Mouse (Mus musculus): ENCODE results near the gene Nr2f2. TPM values are rescaled to one million over a fixed set of nuclear protein-coding genes. Genes with fewer than 3 reads are reported as not detected.
A peak's percentile ranks its signal among the peaks of the same experiment; 100 is the strongest.

Gene Nr2f2
- 101 and 103 TPM in 2 replicates for polyA plus RNA-seq (2016; fragmentation: Nextera tagmentation; extraction: Ambion mirVana)

GRCm38 (mm10) chr7:70365941-70366807 lies at the start of gene Nr2f2:
Nr2f2 (minus strand) TSS chr7:70366735.
- H3K36me3 ChIP-seq: no peaks in the 10 kb centered on the region
- H3K4me3 ChIP-seq: peak within 1 kb of the TSS; percentile 47
- peaks cover 27% of the 10 kb centered on the region for H3K4me1 ChIP-seq
- H3K9me3 ChIP-seq: no peaks in the 10 kb centered on the region
- H3K27me3 ChIP-seq (replicated peaks): peaks cover 19% of the 10 kb centered on the region
- peak within 1 kb of the TSS; percentile 78 for H3K27ac ChIP-seq
- H3K9ac ChIP-seq: peak within 1 kb of the TSS; percentile 67
- H3K4me2 ChIP-seq (replicated peaks): peak within 1 kb of the TSS; percentile 73
- ATAC-seq (ENCODE audit: low FRiP score, low read depth): no peak
- under 1% methylated on average over 16 of the region's 16 CpGs for WGBS

- H3K27ac ChIP-seq: no peak overlapping the region
- no peak overlapping the region for H3K4me2 ChIP-seq (replicated peaks)
- no peak overlapping the region for H3K4me3 ChIP-seq
- no peaks in the 10 kb centered on the region for H3K4me1 ChIP-seq
- H3K27me3 ChIP-seq (replicated peaks): no peaks in the 10 kb centered on the region
- no peaks in the 10 kb centered on the region for H3K9me3 ChIP-seq
- WGBS: 95% methylated on average over 4 of the region's 4 CpGs
- no peak overlapping the region for H3K9ac ChIP-seq
- no peaks in the 10 kb centered on the region for H3K36me3 ChIP-seq
- no peak for ATAC-seq (ENCODE audit: low FRiP score, low read depth)
These were observed 47.9 kb upstream of the Nr2f2 start for GRCm38 (mm10) chr7:70414461-70414860.

GRCm38 (mm10) chr7:70413646-70414045 lies 47.1 kb upstream of the Nr2f2 start:
- H3K4me3 ChIP-seq: no peak overlapping the region
- no peak for ATAC-seq (ENCODE audit: low FRiP score, low read depth)
- H3K4me1 ChIP-seq: no peaks in the 10 kb centered on the region
- H3K9ac ChIP-seq: no peak overlapping the region
- WGBS: 79% methylated on average over 4 of the region's 4 CpGs
- no peaks in the 10 kb centered on the region for H3K27me3 ChIP-seq (replicated peaks)
- H3K9me3 ChIP-seq: no peaks in the 10 kb centered on the region
- H3K27ac ChIP-seq: no peak overlapping the region
- no peak overlapping the region for H3K4me2 ChIP-seq (replicated peaks)
- no peaks in the 10 kb centered on the region for H3K36me3 ChIP-seq

- Histone ChIP-seq H3K36me3 (no peaks in the 10 kb centered on the region), H3K9ac (no peak overlapping the region), H3K4me2 (replicated peaks) (no peak overlapping the region), H3K9me3 (no peaks in the 10 kb centered on the region), H3K4me3 (no peak overlapping the region), H3K4me1 (no peaks in the 10 kb centered on the region), H3K27me3 (replicated peaks) (no peaks in the 10 kb centered on the region), H3K27ac (no peak overlapping the region)
- 94% methylated on average over 7 of the region's 7 CpGs for WGBS
- ATAC-seq (ENCODE audit: low FRiP score, low read depth): no peak
These were observed 46.4 kb upstream of the Nr2f2 start for GRCm38 (mm10) chr7:70412900-70413299.

- WGBS: 79% methylated on average over 3 of the region's 3 CpGs
- Histone ChIP-seq H3K36me3 (no peaks in the 10 kb centered on the region), H3K9me3 (no peaks in the 10 kb centered on the region), H3K9ac (no peak overlapping the region), H3K27ac (no peak overlapping the region), H3K4me3 (no peak overlapping the region), H3K4me1 (no peaks in the 10 kb centered on the region), H3K4me2 (replicated peaks) (no peak overlapping the region), H3K27me3 (replicated peaks) (no peaks in the 10 kb centered on the region)
- ATAC-seq (ENCODE audit: low FRiP score, low read depth): no peak
These were observed 43.8 kb upstream of the Nr2f2 start for GRCm38 (mm10) chr7:70410350-70410749.

GRCm38 (mm10) chr7:70409890-70410289 lies 43.4 kb upstream of the Nr2f2 start:
- H3K27me3 ChIP-seq (replicated peaks): no peaks in the 10 kb centered on the region
- no peak for ATAC-seq (ENCODE audit: low FRiP score, low read depth)
- H3K36me3 ChIP-seq: no peaks in the 10 kb centered on the region
- no peaks in the 10 kb centered on the region for H3K9me3 ChIP-seq
- no peaks in the 10 kb centered on the region for H3K4me1 ChIP-seq
- no peak overlapping the region for H3K9ac ChIP-seq
- no peak overlapping the region for H3K4me3 ChIP-seq
- H3K27ac ChIP-seq: no peak overlapping the region
- no peak overlapping the region for H3K4me2 ChIP-seq (replicated peaks)
- WGBS: 90% methylated on average over 11 of the region's 11 CpGs

GRCm38 (mm10) chr7:70408814-70409213 lies 42.3 kb upstream of the Nr2f2 start:
- Histone ChIP-seq H3K27me3 (replicated peaks) (no peaks in the 10 kb centered on the region), H3K4me1 (no peaks in the 10 kb centered on the region), H3K9me3 (no peaks in the 10 kb centered on the region), H3K4me3 (no peak overlapping the region), H3K4me2 (replicated peaks) (no peak overlapping the region), H3K9ac (no peak overlapping the region), H3K27ac (no peak overlapping the region), H3K36me3 (no peaks in the 10 kb centered on the region)
- ATAC-seq (ENCODE audit: low FRiP score, low read depth): no peak
- 84% methylated on average over 3 of the region's 3 CpGs for WGBS

- H3K4me1 ChIP-seq: no peaks in the 10 kb centered on the region
- H3K36me3 ChIP-seq: no peaks in the 10 kb centered on the region
- H3K4me3 ChIP-seq: no peak overlapping the region
- no peak overlapping the region for H3K9ac ChIP-seq
- H3K27me3 ChIP-seq (replicated peaks): no peaks in the 10 kb centered on the region
- H3K27ac ChIP-seq: no peak overlapping the region
- no peak for ATAC-seq (ENCODE audit: low FRiP score, low read depth)
- no peaks in the 10 kb centered on the region for H3K9me3 ChIP-seq
- WGBS: 86% methylated on average over 11 of the region's 11 CpGs
- H3K4me2 ChIP-seq (replicated peaks): no peak overlapping the region
These were observed 40.6 kb upstream of the Nr2f2 start for GRCm38 (mm10) chr7:70407123-70407522.

- H3K4me3 ChIP-seq: no peak overlapping the region
- no peak for ATAC-seq (ENCODE audit: low FRiP score, low read depth)
- H3K4me1 ChIP-seq: no peaks in the 10 kb centered on the region
These were observed 40.0 kb upstream of the Nr2f2 start for GRCm38 (mm10) chr7:70406527-70406926.

GRCm38 (mm10) chr7:70405466-70405865 lies 38.9 kb upstream of the Nr2f2 start:
- H3K27ac ChIP-seq: no peak overlapping the region
- no peaks in the 10 kb centered on the region for H3K36me3 ChIP-seq
- no peaks in the 10 kb centered on the region for H3K9me3 ChIP-seq
- no peak overlapping the region for H3K4me3 ChIP-seq
- no peak overlapping the region for H3K4me2 ChIP-seq (replicated peaks)
- WGBS: 83% methylated on average over 2 of the region's 2 CpGs
- ATAC-seq (ENCODE audit: low FRiP score, low read depth): no peak
- H3K27me3 ChIP-seq (replicated peaks): no peaks in the 10 kb centered on the region
- no peak overlapping the region for H3K9ac ChIP-seq
- no peaks in the 10 kb centered on the region for H3K4me1 ChIP-seq

More at GRCm38 (mm10) chr7:70406527-70406926, 40.0 kb upstream of the Nr2f2 start:
- Histone ChIP-seq H3K4me2 (replicated peaks) (no peak overlapping the region), H3K27me3 (replicated peaks) (no peaks in the 10 kb centered on the region), H3K27ac (no peak overlapping the region), H3K9me3 (no peaks in the 10 kb centered on the region), H3K36me3 (no peaks in the 10 kb centered on the region), H3K9ac (no peak overlapping the region)
- 94% methylated on average over 11 of the region's 11 CpGs for WGBS

- no peaks in the 10 kb centered on the region for H3K36me3 ChIP-seq
- ATAC-seq (ENCODE audit: low FRiP score, low read depth): no peak
- H3K4me1 ChIP-seq: no peaks in the 10 kb centered on the region
- 89% methylated on average over 4 of the region's 4 CpGs for WGBS
- no peak overlapping the region for H3K9ac ChIP-seq
- no peak overlapping the region for H3K4me3 ChIP-seq
- no peaks in the 10 kb centered on the region for H3K9me3 ChIP-seq
- H3K4me2 ChIP-seq (replicated peaks): no peak overlapping the region
- H3K27ac ChIP-seq: no peak overlapping the region
- H3K27me3 ChIP-seq (replicated peaks): no peaks in the 10 kb centered on the region
These were observed 16.3 kb upstream of the Nr2f2 start for GRCm38 (mm10) chr7:70382828-70383227.

- Histone ChIP-seq H3K9ac (no peak overlapping the region), H3K4me3 (no peak overlapping the region), H3K27me3 (replicated peaks) (no peaks in the 10 kb centered on the region), H3K27ac (no peak overlapping the region), H3K36me3 (no peaks in the 10 kb centered on the region), H3K4me1 (no peaks in the 10 kb centered on the region), H3K9me3 (no peaks in the 10 kb centered on the region), H3K4me2 (replicated peaks) (no peak overlapping the region)
- WGBS: 68% methylated on average over 14 of the region's 14 CpGs
- no peak for ATAC-seq (ENCODE audit: low FRiP score, low read depth)
These were observed 15.1 kb upstream of the Nr2f2 start for GRCm38 (mm10) chr7:70381409-70382244.

Measured in neural tube, embryonic 12.5 days (tissue).